Mouse (Mus musculus) stomach, postnatal 0 days (tissue): ENCODE measurements at regions not wholly inside any gene's neighbourhood (a gene's known extent, or its start where the extent isn't known, plus 50 kb on each side); places are given as distances from the start of the nearest gene placed in this dataset.

Source experiments
- CTCF ChIP-seq: IDR thresholded peaks from 2 replicates; pipeline ENCODE4 v1.5.1; 2016; ENCODE audit warnings: antibody characterized with exemption, low read depth, mild to moderate bottlenecking, moderate library complexity
- EP300 ChIP-seq: optimal IDR thresholded peaks from 2 replicates; pipeline ENCODE3; 2016; ENCODE audit warnings: antibody characterized with exemption

- no peak for TF ChIP-seq CTCF
- TF ChIP-seq EP300, result no peak
Observed at GRCm38 (mm10) chr2:92717706-92718105, 118.2 kb downstream of the Chst1 start.
